Mouse (Mus musculus): ENCODE data around the gene Cacna1d. TPM values are rescaled to one million over a fixed set of nuclear protein-coding genes. Genes with fewer than 3 reads are reported as not detected.

Cacna1d gene
- polyA plus RNA-seq, 1 experiment = 3.2 TPM

DNA sequence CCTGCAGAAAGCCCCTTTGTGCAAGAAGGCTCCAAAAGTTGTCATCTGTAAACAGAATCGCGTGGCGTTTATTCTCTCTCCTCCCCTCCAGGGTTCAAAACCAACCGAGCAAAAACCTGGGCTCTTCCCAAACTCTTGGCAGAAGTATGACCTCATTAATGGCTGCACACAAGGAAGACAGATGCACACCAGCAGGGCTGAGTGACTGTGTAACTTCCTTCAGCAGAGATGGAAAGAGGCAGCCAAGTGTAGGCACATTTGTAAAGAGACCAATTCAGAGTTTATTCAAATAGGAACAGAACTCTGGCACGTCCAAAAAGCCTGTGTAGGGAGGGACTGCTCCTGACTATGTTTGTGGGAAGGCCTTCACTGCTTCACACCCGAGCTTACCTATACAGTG is 385.7 kb downstream of the Cacna1d start:
- no peak for DNase-seq (ENCODE audit: low read depth in 1 of 2, low spot score in 2 of 2)
- no peak overlapping the region for H3K27ac ChIP-seq (ENCODE audit: insufficient read depth, low read length)
- H3K36me3 ChIP-seq (ENCODE audit: control insufficient read depth, insufficient read depth, low read length) = no peaks in the 10 kb centered on the region
- 86% methylated on average over 6 of the region's 6 CpGs for WGBS
- no peak overlapping the region for H3K4me3 ChIP-seq (ENCODE audit: extremely low read depth, insufficient read depth, insufficient read length)
- peaks cover 4% of the 10 kb centered on the region; the same call in 1 of the 2 replicates for H3K4me1 ChIP-seq (ENCODE audit: control insufficient read depth, insufficient read depth, insufficient read length)
- TF ChIP-seq CTCF (IDR thresholded peaks at IDR 0.05; ENCODE audit: extremely low read depth, insufficient read depth, insufficient read length, insufficient replicate concordance) = no peak
- TF ChIP-seq POLR2A (IDR thresholded peaks at IDR 0.05; ENCODE audit: low read depth, low read length) = no peak
- no peaks in the 10 kb centered on the region for H3K27me3 ChIP-seq (ENCODE audit: control insufficient read depth, insufficient read depth, low read length)

DNA sequence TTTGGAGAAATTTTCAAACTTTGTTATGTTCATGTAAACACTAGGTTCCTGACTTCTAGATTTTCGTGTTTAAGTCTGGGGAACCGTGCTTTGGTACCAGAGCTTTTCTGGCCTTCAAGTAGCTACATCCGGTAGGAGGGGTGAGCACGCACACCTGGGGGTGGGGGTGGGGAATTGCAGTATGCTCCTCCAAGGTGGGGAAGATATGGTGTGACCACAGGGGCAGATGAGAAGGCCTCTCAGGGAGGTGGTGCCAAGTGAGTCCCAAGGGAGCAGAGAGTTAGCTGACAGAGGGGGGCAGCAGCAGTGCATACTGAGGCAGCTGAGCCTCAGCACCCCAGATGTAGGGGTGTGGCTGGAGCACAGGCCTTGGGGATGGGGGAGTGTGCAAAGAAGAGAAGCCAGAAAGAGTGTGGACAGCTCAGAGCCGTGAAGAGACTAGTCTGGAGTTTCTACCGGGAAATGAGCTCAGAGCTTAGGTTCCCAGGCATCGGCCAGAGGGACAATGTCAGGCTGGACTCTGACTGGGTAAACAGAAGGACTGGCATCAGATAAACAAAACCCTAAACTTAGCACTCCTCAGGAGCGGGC is 387.2 kb downstream of the Cacna1d start:
- TF ChIP-seq CTCF (IDR thresholded peaks at IDR 0.05; ENCODE audit: extremely low read depth, insufficient read depth, insufficient read length, insufficient replicate concordance) = no peak
- no peak for TF ChIP-seq POLR2A (IDR thresholded peaks at IDR 0.05; ENCODE audit: low read depth, low read length)
- no peak for DNase-seq (ENCODE audit: low read depth in 1 of 2, low spot score in 2 of 2)

DNA sequence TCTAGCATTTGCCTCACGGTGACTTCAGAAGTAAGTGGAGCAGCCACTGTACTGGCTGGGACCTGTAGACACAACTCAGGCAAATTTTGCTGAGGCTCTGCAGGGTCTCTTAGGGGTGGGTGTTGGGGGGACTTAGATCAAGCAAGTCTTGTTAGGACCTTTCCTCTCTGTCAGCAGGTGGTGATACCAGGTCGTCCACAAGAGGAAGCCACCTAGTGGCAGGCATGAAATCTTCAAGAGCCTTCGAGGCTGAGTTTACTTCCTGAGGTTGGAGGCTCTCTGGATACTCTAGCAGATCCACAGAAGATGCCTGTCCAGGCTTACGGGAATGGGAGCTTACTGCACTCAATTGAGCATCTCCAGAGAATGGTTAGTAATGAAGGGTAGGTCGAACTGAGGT is 394.0 kb downstream of the Cacna1d start:
- H3K27me3 ChIP-seq (ENCODE audit: control insufficient read depth, insufficient read depth, low read length) = no peaks in the 10 kb centered on the region
- WGBS = 40% methylated on average over 5 of the region's 5 CpGs
- no peaks in the 10 kb centered on the region for H3K4me1 ChIP-seq (ENCODE audit: control insufficient read depth, insufficient read depth, insufficient read length)
- no peak for DNase-seq (ENCODE audit: low read depth in 1 of 2, low spot score in 2 of 2)
- TF ChIP-seq CTCF (IDR thresholded peaks at IDR 0.05; ENCODE audit: extremely low read depth, insufficient read depth, insufficient read length, insufficient replicate concordance) = peak; percentile 20; the same call in 1 of the 2 replicates
- no peak for TF ChIP-seq POLR2A (IDR thresholded peaks at IDR 0.05; ENCODE audit: low read depth, low read length)
- no peak overlapping the region for H3K27ac ChIP-seq (ENCODE audit: insufficient read depth, low read length)
- H3K36me3 ChIP-seq (ENCODE audit: control insufficient read depth, insufficient read depth, low read length) = no peaks in the 10 kb centered on the region
- no peak overlapping the region for H3K4me3 ChIP-seq (ENCODE audit: extremely low read depth, insufficient read depth, insufficient read length)

More for the DNA sequence above, 387.2 kb downstream of the Cacna1d start:
- Histone ChIP-seq H3K27ac (ENCODE audit: insufficient read depth, low read length) (no peak overlapping the region), H3K4me3 (ENCODE audit: extremely low read depth, insufficient read depth, insufficient read length) (no peak overlapping the region), H3K4me1 (ENCODE audit: control insufficient read depth, insufficient read depth, insufficient read length) (peaks cover 4% of the 10 kb centered on the region; the same call in 1 of the 2 replicates), H3K27me3 (ENCODE audit: control insufficient read depth, insufficient read depth, low read length) (no peaks in the 10 kb centered on the region), H3K36me3 (ENCODE audit: control insufficient read depth, insufficient read depth, low read length) (no peaks in the 10 kb centered on the region)
- 68% methylated on average over 8 of the region's 8 CpGs for WGBS

DNA sequence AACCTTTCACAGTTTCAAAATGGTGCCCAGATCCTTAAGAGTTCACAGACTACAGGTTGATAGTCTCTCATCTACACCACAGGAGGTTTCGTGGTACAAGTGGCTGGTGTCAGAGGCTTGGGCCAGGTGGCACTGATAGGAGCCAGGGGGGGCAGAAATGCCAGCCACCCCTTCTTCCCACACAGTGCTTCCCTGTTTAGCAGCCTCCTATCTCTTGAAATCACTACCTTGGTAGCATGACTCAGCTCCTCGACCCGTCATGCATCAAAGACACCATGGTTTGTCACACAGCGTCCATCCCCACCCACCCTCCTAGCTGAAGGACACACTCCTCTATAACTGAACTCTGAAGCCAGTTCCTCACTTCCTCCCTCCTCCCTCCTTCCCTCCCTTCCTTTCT is 398.8 kb downstream of the Cacna1d start:
- DNase-seq (ENCODE audit: low read depth in 1 of 2, low spot score in 2 of 2) = no peak
- Histone ChIP-seq H3K36me3 (ENCODE audit: control insufficient read depth, insufficient read depth, low read length) (no peaks in the 10 kb centered on the region), H3K27ac (ENCODE audit: insufficient read depth, low read length) (no peak overlapping the region), H3K4me1 (ENCODE audit: control insufficient read depth, insufficient read depth, insufficient read length) (no peaks in the 10 kb centered on the region), H3K27me3 (ENCODE audit: control insufficient read depth, insufficient read depth, low read length) (no peaks in the 10 kb centered on the region), H3K4me3 (ENCODE audit: extremely low read depth, insufficient read depth, insufficient read length) (no peak overlapping the region)
- TF ChIP-seq POLR2A (IDR thresholded peaks at IDR 0.05; ENCODE audit: low read depth, low read length) (no peak), CTCF (IDR thresholded peaks at IDR 0.05; ENCODE audit: extremely low read depth, insufficient read depth, insufficient read length, insufficient replicate concordance) (no peak)
- WGBS = 27% methylated on average over 4 of the region's 4 CpGs

DNA sequence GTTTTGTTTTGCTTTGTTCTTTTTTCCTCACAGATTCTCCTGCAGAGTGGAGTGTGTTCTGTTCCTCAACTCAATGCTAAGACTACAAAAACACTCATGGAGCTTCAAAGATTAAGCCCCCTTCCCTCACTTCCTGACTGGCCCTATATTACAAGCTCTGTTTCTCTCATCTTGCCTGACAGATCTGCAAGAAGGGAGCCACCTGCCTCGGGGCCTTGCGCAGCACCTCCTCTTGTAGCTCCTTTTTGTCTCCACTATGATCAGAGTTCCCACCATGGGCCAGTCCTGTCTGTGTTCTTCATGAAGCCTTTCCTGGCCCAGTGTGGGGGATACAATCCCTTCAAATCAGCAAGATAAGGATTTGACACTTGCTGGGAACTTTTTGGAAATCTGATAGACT is 399.2 kb downstream of the Cacna1d start:
- no peaks in the 10 kb centered on the region for H3K27me3 ChIP-seq (ENCODE audit: control insufficient read depth, insufficient read depth, low read length)
- H3K4me3 ChIP-seq (ENCODE audit: extremely low read depth, insufficient read depth, insufficient read length) = no peak overlapping the region
- no peaks in the 10 kb centered on the region for H3K4me1 ChIP-seq (ENCODE audit: control insufficient read depth, insufficient read depth, insufficient read length)
- H3K27ac ChIP-seq (ENCODE audit: insufficient read depth, low read length) = no peak overlapping the region
- no peak for DNase-seq (ENCODE audit: low read depth in 1 of 2, low spot score in 2 of 2)
- WGBS = 51% methylated on average over 2 of the region's 2 CpGs
- TF ChIP-seq CTCF (IDR thresholded peaks at IDR 0.05; ENCODE audit: extremely low read depth, insufficient read depth, insufficient read length, insufficient replicate concordance) (no peak), POLR2A (IDR thresholded peaks at IDR 0.05; ENCODE audit: low read depth, low read length) (no peak)
- H3K36me3 ChIP-seq (ENCODE audit: control insufficient read depth, insufficient read depth, low read length) = no peaks in the 10 kb centered on the region

DNA sequence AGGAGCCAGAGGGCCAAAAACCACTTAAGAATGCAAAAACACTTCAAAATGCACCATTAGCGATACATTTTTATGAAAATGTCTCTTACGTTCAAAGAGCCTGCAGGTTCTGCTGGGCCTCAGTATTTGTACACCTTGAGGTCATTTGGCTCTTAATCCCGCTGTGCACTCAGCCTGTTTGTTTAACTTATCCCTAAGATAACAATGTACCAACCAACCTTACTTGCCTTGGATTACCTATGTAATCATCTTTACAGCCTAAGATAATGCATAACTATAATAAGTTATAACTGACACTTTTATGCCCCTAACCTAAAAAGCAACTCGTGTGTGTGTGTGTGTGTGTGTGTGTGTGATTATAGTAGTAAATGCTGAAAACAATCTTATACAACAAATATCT is 411.5 kb downstream of the Cacna1d start:
- WGBS = 91% methylated on average over 4 of the region's 4 CpGs
- H3K4me3 ChIP-seq (ENCODE audit: extremely low read depth, insufficient read depth, insufficient read length) = no peak overlapping the region
- no peak overlapping the region for H3K27ac ChIP-seq (ENCODE audit: insufficient read depth, low read length)
- no peak for DNase-seq (ENCODE audit: low read depth in 1 of 2, low spot score in 2 of 2)
- no peaks in the 10 kb centered on the region for H3K4me1 ChIP-seq (ENCODE audit: control insufficient read depth, insufficient read depth, insufficient read length)
- TF ChIP-seq CTCF (IDR thresholded peaks at IDR 0.05; ENCODE audit: extremely low read depth, insufficient read depth, insufficient read length, insufficient replicate concordance) = no peak
- TF ChIP-seq POLR2A (IDR thresholded peaks at IDR 0.05; ENCODE audit: low read depth, low read length) = no peak
- H3K27me3 ChIP-seq (ENCODE audit: control insufficient read depth, insufficient read depth, low read length) = no peaks in the 10 kb centered on the region
- H3K36me3 ChIP-seq (ENCODE audit: control insufficient read depth, insufficient read depth, low read length) = no peaks in the 10 kb centered on the region

DNA sequence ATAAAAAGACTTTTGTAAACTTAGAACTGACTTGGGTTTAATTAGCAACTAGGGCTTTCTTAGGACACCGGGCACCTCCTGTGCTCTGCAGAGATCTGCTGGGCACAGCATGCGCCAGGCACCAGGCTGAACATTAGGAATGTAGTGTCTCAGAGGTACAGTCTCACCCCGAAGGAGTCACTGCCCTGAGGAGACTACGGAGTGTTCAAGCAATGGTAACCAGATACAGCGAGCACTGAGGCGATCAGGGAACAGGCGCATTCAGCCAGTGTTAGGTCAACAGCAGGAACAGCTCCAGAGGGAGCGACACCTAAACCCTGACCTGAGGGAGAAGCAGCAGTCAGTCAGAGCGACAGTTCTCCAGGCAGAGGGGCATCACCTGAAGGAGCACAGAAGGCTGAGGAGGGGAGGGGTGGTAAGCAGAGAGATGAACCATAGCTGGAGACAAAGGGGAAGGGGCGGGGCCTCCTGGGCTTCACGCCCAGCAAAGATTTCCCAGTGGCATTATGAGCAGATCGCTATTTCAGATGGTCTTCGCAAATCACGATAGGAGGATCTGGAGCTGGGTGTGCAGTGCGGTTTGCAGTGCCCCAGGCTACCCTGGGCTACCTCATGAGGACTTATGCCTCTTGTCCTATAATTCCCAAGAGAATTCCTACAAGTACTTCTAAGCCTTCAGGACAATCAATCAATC is 413.0 kb downstream of the Cacna1d start:
- Histone ChIP-seq H3K27me3 (ENCODE audit: control insufficient read depth, insufficient read depth, low read length) (no peaks in the 10 kb centered on the region), H3K36me3 (ENCODE audit: control insufficient read depth, insufficient read depth, low read length) (no peaks in the 10 kb centered on the region), H3K4me3 (ENCODE audit: extremely low read depth, insufficient read depth, insufficient read length) (no peak overlapping the region), H3K4me1 (ENCODE audit: control insufficient read depth, insufficient read depth, insufficient read length) (no peaks in the 10 kb centered on the region), H3K27ac (ENCODE audit: insufficient read depth, low read length) (no peak overlapping the region)
- no peak for TF ChIP-seq POLR2A (IDR thresholded peaks at IDR 0.05; ENCODE audit: low read depth, low read length)
- no peak for TF ChIP-seq CTCF (IDR thresholded peaks at IDR 0.05; ENCODE audit: extremely low read depth, insufficient read depth, insufficient read length, insufficient replicate concordance)
- DNase-seq (ENCODE audit: low read depth in 1 of 2, low spot score in 2 of 2) = no peak
- 83% methylated on average over 15 of the region's 15 CpGs for WGBS
